Mouse (Mus musculus) mammary gland, adult 2 months (tissue): ENCODE data around the gene Selenoo. TPM values are rescaled to one million over a fixed set of nuclear protein-coding genes. Genes with fewer than 3 reads are reported as not detected.

ENCODE experiments used
- polyA plus RNA-seq: library from polyadenylated mRNA; depleted of rRNA; stranded (reverse); fragments of >200 nt; gene quantifications from 2 replicates; pipeline ENCODE4 v1.2.3, GENCODE M21; 2012; ENCODE audit warnings: low replicate concordance; rRNA removed

The Selenoo gene
- polyA plus RNA-seq, result 52.7 and 67.8 TPM in 2 replicates

DNA sequence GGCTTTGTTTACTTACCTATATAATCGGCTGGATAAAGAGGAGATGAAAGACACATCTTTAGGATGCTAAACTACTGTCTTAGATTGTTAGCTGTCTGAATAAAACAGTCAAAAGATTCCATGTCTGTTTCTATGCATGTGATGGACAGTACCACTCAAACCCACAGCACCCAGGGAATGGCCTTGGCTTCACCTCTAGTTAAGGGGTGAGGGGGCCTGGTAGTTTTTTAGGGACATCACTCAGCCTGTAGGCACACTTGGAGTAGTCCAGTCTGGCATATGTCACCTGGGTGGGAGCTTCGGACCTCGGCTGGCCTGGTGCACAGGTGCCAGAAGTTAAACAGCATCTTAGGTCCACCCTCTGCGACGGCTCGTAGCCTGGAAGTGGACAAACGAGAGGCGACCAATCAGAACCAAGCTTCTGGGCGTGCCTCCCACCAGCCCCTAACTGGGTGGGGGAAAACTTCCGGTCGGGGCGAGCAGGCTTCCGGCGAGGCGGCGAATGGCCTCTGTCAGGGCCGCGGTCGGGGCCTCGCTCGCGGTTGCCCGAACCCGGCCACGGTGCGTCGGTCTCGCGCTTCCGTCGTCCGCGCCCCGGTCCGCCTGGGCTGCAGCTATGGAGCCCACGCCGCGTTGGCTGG lies at the start of gene Selenoo:
Selenoo (plus strand) TSS at position 478 of the 641 bp plus-strand sequence.

DNA sequence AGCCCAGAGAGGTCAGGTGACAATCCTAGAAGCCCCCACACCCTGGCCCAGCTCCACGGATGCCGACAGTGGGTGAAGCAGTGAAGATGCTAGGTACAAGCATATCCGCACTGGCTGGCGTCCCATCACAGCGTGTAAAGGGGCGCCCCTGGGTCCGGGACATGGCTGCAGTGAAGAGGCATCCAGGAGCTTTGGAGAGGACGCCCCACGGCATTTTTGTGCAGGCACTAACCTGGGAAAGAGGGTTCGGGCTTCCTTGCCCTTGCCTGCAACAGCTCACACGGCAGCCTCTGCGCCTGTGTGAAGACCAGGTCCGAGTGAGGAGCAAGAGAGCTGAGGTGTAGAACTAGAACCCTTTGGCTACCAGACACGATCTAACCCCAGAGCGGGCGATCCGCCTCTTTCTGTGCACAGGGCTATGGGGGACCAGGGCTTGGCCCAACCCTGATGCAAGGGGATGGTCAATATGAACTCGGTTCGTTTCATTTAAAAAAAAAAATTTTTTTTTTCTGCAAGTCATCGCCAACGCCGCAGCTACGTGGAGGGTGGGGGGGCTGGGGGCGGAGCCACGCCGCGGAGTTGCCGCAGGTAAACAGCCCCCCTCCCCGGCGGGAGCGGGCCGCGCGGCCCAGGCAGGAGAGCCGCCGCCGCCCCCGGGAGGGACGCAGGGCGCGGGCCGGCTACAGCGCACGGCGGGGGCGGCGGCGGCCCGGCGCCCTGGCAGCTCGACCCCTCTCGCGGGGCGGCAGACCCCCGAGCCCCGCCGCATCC lies 29.5 kb upstream of the Selenoo start, which contains the start of gene Panx2:
Panx2 (plus strand) TSS at position 574 of the 771 bp plus-strand sequence.

DNA sequence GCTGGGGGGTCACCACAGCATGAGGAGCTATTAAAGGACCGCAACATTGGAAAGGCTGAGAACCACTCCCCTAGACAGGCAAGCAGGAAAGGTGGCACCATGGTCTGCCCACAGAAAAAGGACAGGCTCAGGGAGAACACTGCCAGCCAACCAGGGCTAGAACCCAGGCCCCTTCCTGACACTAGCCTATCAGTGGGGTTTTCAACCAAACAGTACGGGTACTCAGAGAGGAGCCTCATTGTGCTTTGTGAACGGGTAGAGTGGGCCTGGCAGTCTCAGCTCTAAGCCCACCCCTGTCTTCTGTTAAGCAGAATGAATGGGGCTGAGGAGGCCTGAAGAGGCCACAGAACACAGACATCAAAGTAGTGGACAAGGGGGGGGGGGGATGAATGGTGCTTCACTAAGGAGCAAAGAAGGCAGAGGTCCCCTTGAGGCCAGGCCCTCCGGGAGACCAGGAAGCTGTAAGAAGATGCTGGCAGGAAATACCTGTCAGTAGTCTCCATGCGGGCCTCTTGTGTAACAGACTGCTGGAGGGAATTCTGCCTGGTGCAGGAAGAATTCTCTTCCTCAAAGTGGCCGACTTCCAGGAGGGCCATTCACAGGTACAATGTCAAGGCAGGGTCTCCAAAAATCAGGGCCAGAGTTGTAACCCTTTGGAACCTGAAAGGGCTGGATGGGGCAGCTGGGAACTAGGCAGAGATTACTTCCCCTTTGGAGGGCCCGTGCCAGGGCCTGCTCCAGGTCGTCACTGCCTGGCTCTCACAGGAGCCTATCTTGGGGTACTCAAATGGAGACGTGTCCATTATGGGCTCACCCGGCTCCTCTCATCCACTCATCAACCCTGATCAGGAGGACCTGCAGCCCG lies 14.0 kb upstream of the Selenoo start, which contains the start of gene Trabd:
Trabd (plus strand) TSS at position 512 of the 865 bp plus-strand sequence.

DNA sequence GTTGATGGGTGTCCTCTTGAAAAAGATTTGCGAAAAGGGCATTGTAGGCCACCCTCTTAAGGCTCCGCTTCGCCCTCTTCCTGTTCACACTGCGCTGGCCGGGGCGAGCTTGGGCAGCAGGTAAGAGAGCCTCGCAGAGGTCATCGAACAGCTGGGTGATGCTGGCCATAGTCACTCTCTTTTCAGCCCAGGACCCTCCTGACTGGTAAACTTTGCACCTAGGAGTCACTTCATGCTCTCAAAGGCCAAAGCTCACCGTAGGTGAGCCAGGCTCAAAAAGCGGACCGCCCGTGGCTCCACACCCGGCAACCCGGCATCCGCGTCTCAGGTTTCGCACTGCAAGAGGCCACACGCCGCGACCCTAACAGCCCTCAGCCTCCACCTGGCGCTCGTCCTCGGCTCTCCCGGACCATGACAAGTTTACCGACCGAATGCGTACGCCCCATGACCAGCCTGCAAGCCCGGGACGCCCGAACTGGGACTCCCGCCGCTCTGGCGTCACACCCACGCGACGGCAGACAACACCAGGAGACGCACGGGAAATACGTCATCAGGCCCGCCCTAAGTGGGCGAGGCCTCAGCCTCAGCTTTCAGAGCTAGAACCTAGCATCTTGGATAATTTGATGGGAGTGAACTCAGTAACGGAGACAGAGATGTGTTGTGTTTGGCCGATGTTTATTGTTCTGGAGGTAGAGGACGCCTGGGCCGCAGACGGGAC lies 33.9 kb downstream of the Selenoo start, which contains the start of gene Tubgcp6:
Tubgcp6 (minus strand) TSS at position 464 of the 718 bp plus-strand sequence.

DNA sequence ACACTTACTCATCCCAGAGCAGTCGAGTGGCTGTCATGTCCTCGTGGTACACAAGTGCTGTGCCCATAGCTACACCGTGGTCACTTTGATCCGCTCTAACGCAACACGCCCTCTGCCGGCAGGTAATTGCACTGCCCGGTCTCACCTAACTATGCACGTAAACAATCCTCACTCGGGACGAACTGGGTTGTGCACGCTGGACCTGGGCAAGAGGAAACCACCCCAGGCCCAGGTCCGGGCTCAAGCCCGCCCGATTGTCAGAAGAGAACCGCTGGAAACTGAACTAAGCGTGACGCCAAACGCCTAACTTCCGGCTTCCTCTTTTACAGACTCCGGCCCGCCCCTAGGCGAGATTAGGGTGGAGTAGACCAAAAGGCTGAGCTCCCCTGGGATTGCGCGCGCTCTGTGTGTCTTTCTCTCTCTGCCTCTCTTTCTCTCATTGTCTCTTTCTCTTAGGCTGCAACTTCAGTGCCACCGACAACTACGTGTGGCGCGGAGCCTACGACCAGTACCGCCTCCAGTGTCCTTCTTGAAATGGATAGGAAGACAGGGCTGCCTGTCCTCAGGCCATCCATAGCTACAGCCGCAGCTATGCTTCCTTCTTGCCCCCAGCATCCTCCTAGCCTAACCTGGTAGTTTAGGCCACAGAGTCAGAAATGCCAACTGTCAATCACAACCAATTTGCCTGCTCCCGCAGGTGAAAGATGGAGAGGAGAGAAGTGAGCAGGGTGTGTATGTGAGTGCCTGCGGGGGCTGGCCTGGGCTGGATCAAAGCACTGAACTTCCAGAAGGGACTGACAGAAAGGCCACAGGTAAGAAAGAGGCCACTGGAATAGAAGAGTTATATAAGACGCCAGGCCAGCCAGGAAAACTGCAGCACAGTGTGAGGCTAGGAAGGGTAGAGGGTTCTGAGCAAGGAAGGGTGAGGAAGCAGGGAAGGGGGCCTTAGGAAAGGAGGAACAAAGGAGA lies 39.8 kb downstream of the Selenoo start, which contains the start of gene Hdac10:
Hdac10 (minus strand) TSS at position 319 of the 969 bp plus-strand sequence.

DNA sequence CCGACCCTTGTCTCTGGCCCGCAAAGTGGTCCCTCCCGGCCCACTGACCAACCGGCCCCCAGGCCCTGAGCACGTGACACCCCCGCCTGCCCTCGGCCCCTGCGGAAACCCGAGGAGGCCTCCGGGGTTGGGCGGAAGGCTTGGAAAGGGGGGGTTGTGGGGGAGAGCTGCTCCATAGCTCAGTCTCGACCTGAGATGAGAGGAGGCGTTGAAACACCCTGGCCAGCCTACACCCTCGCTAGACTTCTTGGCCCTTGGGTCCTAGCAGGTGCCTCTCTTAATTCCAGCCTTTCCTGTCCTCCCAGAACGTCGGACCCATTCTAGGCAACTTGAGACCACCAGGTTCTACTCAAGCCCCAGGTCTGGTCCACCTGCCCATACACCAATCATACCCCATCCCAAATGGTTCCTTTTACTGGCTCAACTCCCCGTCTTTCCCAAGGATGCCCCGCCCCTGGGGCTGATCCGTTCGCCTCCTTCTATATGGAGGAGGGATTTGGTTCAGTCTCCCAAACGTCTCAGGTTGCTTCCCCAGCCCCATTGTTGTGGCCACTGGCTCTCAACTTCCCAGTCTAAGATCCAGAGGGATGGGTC lies 51.9 kb downstream of the Selenoo start, which contains the start of gene Mapk12:
Mapk12 (minus strand) TSS at position 45 of the 594 bp plus-strand sequence.

DNA sequence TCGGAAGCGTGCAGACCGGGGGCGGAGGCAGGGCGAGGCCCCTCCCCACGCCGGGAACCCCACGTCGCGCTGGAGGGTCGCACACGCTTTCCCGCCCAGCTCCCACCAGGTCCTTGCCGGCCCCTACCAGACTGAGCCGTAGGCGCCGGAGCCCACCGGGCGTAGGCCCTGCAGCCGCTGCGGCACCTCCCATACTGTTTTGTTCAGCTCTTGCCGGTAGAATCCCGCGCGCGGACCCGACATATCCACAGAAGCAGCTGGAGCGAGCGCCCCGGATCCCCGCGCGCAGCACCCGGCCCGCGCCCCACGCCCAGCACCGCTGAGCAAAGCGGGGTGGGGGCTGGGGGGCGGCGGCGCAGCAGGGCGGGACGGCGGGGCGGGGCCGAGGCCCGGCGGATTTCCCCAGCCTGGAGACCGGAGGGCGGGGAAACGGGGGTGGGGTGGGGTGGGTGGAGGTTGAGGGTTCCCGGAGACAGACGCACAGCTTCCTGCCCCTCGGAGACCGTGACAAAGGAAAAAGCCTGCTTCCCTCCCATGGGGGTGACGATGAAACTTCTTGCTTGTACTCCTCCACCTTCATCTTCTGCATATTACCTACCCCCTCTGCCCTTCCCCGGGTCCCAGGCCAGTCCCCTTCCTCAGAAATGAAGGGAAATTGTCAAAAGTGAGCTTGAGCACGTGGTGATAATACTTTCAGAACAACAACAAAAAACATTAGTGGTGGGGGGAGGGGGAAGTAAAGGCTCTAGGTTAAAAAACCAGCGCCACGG lies 60.6 kb downstream of the Selenoo start, which contains the start of gene Mapk11:
Mapk11 (minus strand) TSS at position 358 of the 770 bp plus-strand sequence.

Other genes with a start within 250 kb of the Selenoo start
- gene Pim3, start 226.9 kb upstream of the Selenoo start, polyA plus RNA-seq, result 32.9 and 70.2 TPM in 2 replicates
- not detected in 2 replicates for gene Ttll8, start 134.7 kb upstream of the Selenoo start, polyA plus RNA-seq
- gene Mlc1, start 110.1 kb upstream of the Selenoo start, polyA plus RNA-seq, result 0.39 and 0.61 TPM in 2 replicates
- not detected in 2 replicates for gene Mov10l1, start 106.2 kb upstream of the Selenoo start, polyA plus RNA-seq
- 0.33 and 0.56 TPM in 2 replicates for gene Panx2, start 29.4 kb upstream of the Selenoo start, polyA plus RNA-seq
- gene Trabd, start 14.0 kb upstream of the Selenoo start, polyA plus RNA-seq, result 45.0 and 62.8 TPM in 2 replicates
- gene Tubgcp6, start 34.0 kb downstream of the Selenoo start, polyA plus RNA-seq, result 33.0 and 35.5 TPM in 2 replicates
- gene Hdac10, start 39.6 kb downstream of the Selenoo start, polyA plus RNA-seq, result 57.4 and 63.6 TPM in 2 replicates
- gene Mapk12, start 51.6 kb downstream of the Selenoo start, polyA plus RNA-seq, result 14.0 and 43.9 TPM in 2 replicates
- 15.6 and 21.0 TPM in 2 replicates for gene Mapk11, start 60.5 kb downstream of the Selenoo start, polyA plus RNA-seq
- gene Plxnb2, start 91.7 kb downstream of the Selenoo start, polyA plus RNA-seq, result 106 and 146 TPM in 2 replicates
- gene Dennd6b, start 107.4 kb downstream of the Selenoo start, polyA plus RNA-seq, result 23.7 and 25.8 TPM in 2 replicates
- 133 and 457 TPM in 2 replicates for gene Ppp6r2, start 122.5 kb downstream of the Selenoo start, polyA plus RNA-seq
- 309 and 314 TPM in 2 replicates for gene Sbf1, start 226.2 kb downstream of the Selenoo start, polyA plus RNA-seq
- 1.6 and 3.6 TPM in 2 replicates for gene Adm2, start 233.6 kb downstream of the Selenoo start, polyA plus RNA-seq
- 0.23 and 0.49 TPM in 2 replicates for gene Miox, start 245.3 kb downstream of the Selenoo start, polyA plus RNA-seq